11 mouse cellular contexts compared by ENCODE assay signal in genomic region chr1:152462348-152462747, GRCm38 (mm10).
DNase-seq lines count a peak whose midpoint lies in the region; ATAC-seq and TF ChIP-seq lines count a peak whose summit lies in the region.
"Had no signal": no experiment of that assay in that cellular context is flagged by ENCODE, and none has a peak within 500 bp of the region (broad histone marks: within the 10 kb centered on the region; RNA-seq: fewer than 3 reads in every experiment).

No protein-coding gene starts in this region.

- ATAC-seq in stomach, embryonic 15.5 days (ENCODE audit: insufficient read depth, low FRiP score, low read depth) = no peak

- H3K4me3 ChIP-seq in layer of hippocampus, adult 2 months = no peak overlapping the region
- no peak overlapping the region for H3K4me3 ChIP-seq in stomach, embryonic 15.5 days (replicated peaks)

- no peaks in the 10 kb centered on the region for H3K36me3 ChIP-seq in stomach, embryonic 15.5 days

- H3K27me3 ChIP-seq in stomach, embryonic 15.5 days (replicated peaks) = no peaks in the 10 kb centered on the region

- H3K4me2 ChIP-seq in stomach, embryonic 15.5 days = no peak overlapping the region

- no peaks in the 10 kb centered on the region for H3K9me3 ChIP-seq in stomach, embryonic 15.5 days

- no peak overlapping the region for H3K9ac ChIP-seq in stomach, embryonic 15.5 days

- peak; percentile 25 for DNase-seq in adrenal gland, postnatal 14 days
- no peak for DNase-seq in adrenal gland, postnatal 25 days
- DNase-seq in layer of hippocampus, adult 2 months (ENCODE audit: low spot score in 2 of 2) = no peak
- DNase-seq in layer of hippocampus, adult 11-12 months (ENCODE audit: low spot score) = no peak
- DNase-seq in kidney, postnatal 25 days = peak; percentile 21 to 72
- DNase-seq in thymus, adult 18-20 months = no peak
- no peak for DNase-seq in cerebellum, adult 18-20 months
- DNase-seq: cerebellum, adult 11-12 months; layer of hippocampus, adult 9-11 months; retina, postnatal 1 day had no signal

- 72% methylated on average over 7 of the region's 7 CpGs for WGBS in stomach, embryonic 15.5 days

- peaks cover 6% of the 10 kb centered on the region for H3K4me1 ChIP-seq in stomach, embryonic 15.5 days

- TF ChIP-seq CTCF in layer of hippocampus, adult 2 months (conservative IDR thresholded peaks at IDR 0.05) = no peak

- peak overlapping the region; percentile 53; the same call in 1 of the 2 replicates for H3K27ac ChIP-seq in layer of hippocampus, adult 2 months
- 0 out of 2 replicates have a peak overlapping the region, but pooled peaks have one; percentile 59 for H3K27ac ChIP-seq in stomach, embryonic 15.5 days

Comparison
In these comparisons a context has a peak if more than half of its experiments do, and no peak if none do; other contexts are left out.
1. DNase-seq: peak in adrenal gland, postnatal 14 days (single experiment) and kidney, postnatal 25 days (2 of 2); none in adrenal gland, postnatal 25 days (single experiment), layer of hippocampus, adult 2 months (0 of 2), layer of hippocampus, adult 11-12 months (single experiment), thymus, adult 18-20 months (0 of 2) and cerebellum, adult 18-20 months (0 of 2).